In the genomic region with DNA sequence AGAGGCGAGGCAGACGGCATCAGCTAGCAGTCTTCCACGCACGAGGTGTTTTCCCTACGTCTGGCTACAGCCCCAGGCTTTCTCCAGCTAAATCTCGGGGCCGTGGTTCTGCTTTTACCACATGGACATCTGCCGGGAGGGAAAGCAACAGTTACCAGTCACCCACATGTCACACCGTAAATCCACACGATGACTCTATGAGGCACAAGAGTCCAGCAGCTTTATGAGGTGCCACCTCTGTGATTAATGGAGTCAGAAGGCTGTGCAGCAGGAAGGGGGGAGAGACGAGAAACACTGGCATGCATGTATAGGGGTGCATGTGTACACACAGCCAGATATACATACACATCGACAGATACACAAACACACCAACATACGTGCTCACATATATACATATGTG, we compare ENCODE assay signal across 19 mouse cellular contexts.
A peak's percentile ranks its signal among the peaks of the same experiment; 100 is the strongest.
DNase-seq lines count a peak whose midpoint lies in the region; ATAC-seq and TF ChIP-seq lines count a peak whose summit lies in the region.
"Had no signal": no experiment of that assay in that cellular context is flagged by ENCODE, and none has a peak within 500 bp of the region (broad histone marks: within the 10 kb centered on the region; RNA-seq: fewer than 3 reads in every experiment).

No protein-coding gene starts in this region.

- no peak overlapping the region for H3K27ac ChIP-seq in kidney, postnatal 0 days
- no peak overlapping the region for H3K27ac ChIP-seq in limb, embryonic 12.5 days
- H3K27ac ChIP-seq in left cerebral cortex, adult 2 months: no peak overlapping the region
- H3K27ac ChIP-seq in midbrain, embryonic 13.5 days: no peak overlapping the region
- H3K27ac ChIP-seq: embryonic facial prominence, embryonic 15.5 days; heart, embryonic 15.5 days had no signal

- no peaks in the 10 kb centered on the region for H3K36me3 ChIP-seq in kidney, postnatal 0 days (ENCODE audit: insufficient read depth, low read length)
- H3K36me3 ChIP-seq in C2C12 (ENCODE audit: control insufficient read depth, insufficient read depth): no peaks in the 10 kb centered on the region
- no peaks in the 10 kb centered on the region for H3K36me3 ChIP-seq in limb, embryonic 12.5 days
- no peaks in the 10 kb centered on the region for H3K36me3 ChIP-seq in midbrain, embryonic 13.5 days
- H3K36me3 ChIP-seq: embryonic facial prominence, embryonic 15.5 days; heart, embryonic 15.5 days had no signal

- no peak overlapping the region for H3K4me2 ChIP-seq in kidney, postnatal 0 days (ENCODE audit: low read length)
- H3K4me2 ChIP-seq in limb, embryonic 12.5 days: peak overlapping the region; percentile 24; the same call in 1 of the 2 replicates
- no peak overlapping the region for H3K4me2 ChIP-seq in midbrain, embryonic 13.5 days (replicated peaks)
- H3K4me2 ChIP-seq: embryonic facial prominence, embryonic 15.5 days; heart, embryonic 15.5 days; lung, embryonic 14.5 days had no signal

- H3K9ac ChIP-seq in kidney, postnatal 0 days (ENCODE audit: low read depth, low read length): no peak overlapping the region
- no peak overlapping the region for H3K9ac ChIP-seq in limb, embryonic 12.5 days (replicated peaks)
- H3K9ac ChIP-seq in midbrain, embryonic 13.5 days (replicated peaks): no peak overlapping the region
- H3K9ac ChIP-seq: embryonic facial prominence, embryonic 15.5 days; heart, embryonic 15.5 days; lung, embryonic 14.5 days had no signal

- TF ChIP-seq CTCF in kidney, postnatal 0 days (IDR thresholded peaks at IDR 0.05; ENCODE audit: low read depth): no peak
- no peak for TF ChIP-seq CTCF in C2C12 (IDR thresholded peaks at IDR 0.05; ENCODE audit: control insufficient read depth, insufficient read depth, insufficient read length)
- TF ChIP-seq CTCF in left cerebral cortex, adult 2 months (IDR thresholded peaks at IDR 0.05): no peak

- 8% methylated on average over 13 of the region's 13 CpGs for WGBS in kidney, postnatal 0 days
- WGBS in limb, embryonic 12.5 days: 14% methylated on average over 13 of the region's 13 CpGs
- 85% methylated on average over 13 of the region's 13 CpGs for WGBS in midbrain, embryonic 13.5 days

- H3K4me1 ChIP-seq in kidney, postnatal 0 days (replicated peaks; ENCODE audit: insufficient read depth, low read length): no peaks in the 10 kb centered on the region
- H3K4me1 ChIP-seq in limb, embryonic 12.5 days (replicated peaks): peaks cover 39% of the 10 kb centered on the region
- peaks cover 6% of the 10 kb centered on the region; the same call in 1 of the 2 replicates for H3K4me1 ChIP-seq in midbrain, embryonic 13.5 days (replicated peaks)
- H3K4me1 ChIP-seq: heart, embryonic 15.5 days had no signal

- intact Hi-C loops in left cerebral cortex, adult 2 months (cut with DNase I): no loop called here

- H3K79me3 ChIP-seq in C2C12 (ENCODE audit: low read depth): no peaks in the 10 kb centered on the region

- DNase-seq in kidney, postnatal 0 days (ENCODE audit: low spot score): peak; percentile 38
- DNase-seq in kidney, postnatal 4 days: no peak
- DNase-seq in embryo, embryonic 10.5 days (ENCODE audit: low spot score): peak; percentile 45
- DNase-seq in left cerebral cortex, adult 2 months (ENCODE audit: extremely low spot score in 1 of 2, low spot score in 2 of 2): no peak
- DNase-seq: adrenal gland, adult 8-10 months; cerebellum, adult 9-10 months; gastrocnemius, postnatal 10 days; heart, adult 18-20 months; kidney, adult 18-20 months; kidney, postnatal 14 days; layer of hippocampus, adult 9-11 months; lung, embryonic 14.5 days; lung, postnatal 36 days; thymus, adult 18-20 months had no signal

- H3ac ChIP-seq in C2C12 (ENCODE audit: control insufficient read depth, insufficient read length, low read depth): no peak overlapping the region

- H3K79me2 ChIP-seq in C2C12 (ENCODE audit: control insufficient read depth, insufficient read depth): no peaks in the 10 kb centered on the region

- H3K27me3 ChIP-seq in kidney, postnatal 0 days (ENCODE audit: insufficient read depth, low read length): peaks cover 16% of the 10 kb centered on the region
- H3K27me3 ChIP-seq in C2C12 (ENCODE audit: control insufficient read depth, insufficient read depth, insufficient read length): no peaks in the 10 kb centered on the region
- peaks cover 15% of the 10 kb centered on the region for H3K27me3 ChIP-seq in limb, embryonic 12.5 days
- H3K27me3 ChIP-seq in midbrain, embryonic 13.5 days: peaks cover 28% of the 10 kb centered on the region
- H3K27me3 ChIP-seq: embryonic facial prominence, embryonic 15.5 days; heart, embryonic 15.5 days had no signal

- H3K4me3 ChIP-seq in kidney, postnatal 0 days (replicated peaks; ENCODE audit: low read depth, low read length): no peak overlapping the region
- no peak overlapping the region for H3K4me3 ChIP-seq in C2C12 (ENCODE audit: insufficient read depth, poor library complexity, severe bottlenecking)
- no peak overlapping the region for H3K4me3 ChIP-seq in limb, embryonic 12.5 days (replicated peaks)
- no peak overlapping the region for H3K4me3 ChIP-seq in left cerebral cortex, adult 2 months
- H3K4me3 ChIP-seq in midbrain, embryonic 13.5 days (replicated peaks): no peak overlapping the region
- H3K4me3 ChIP-seq: embryonic facial prominence, embryonic 15.5 days; heart, embryonic 15.5 days had no signal

- ATAC-seq in kidney, postnatal 0 days (replicated peaks; ENCODE audit: low FRiP score, low read depth): no peak
- peak; percentile 31; the same call in 1 of the 2 replicates for ATAC-seq in limb, embryonic 12.5 days (ENCODE audit: insufficient number of reproducible peaks, insufficient read depth, low FRiP score, low TSS enrichment, low read depth)
- no peak for ATAC-seq in midbrain, embryonic 13.5 days

- no peaks in the 10 kb centered on the region for H3K9me3 ChIP-seq in kidney, postnatal 0 days (replicated peaks; ENCODE audit: low read length)
- H3K9me3 ChIP-seq in limb, embryonic 12.5 days: no peaks in the 10 kb centered on the region
- no peaks in the 10 kb centered on the region for H3K9me3 ChIP-seq in midbrain, embryonic 13.5 days
- H3K9me3 ChIP-seq: embryonic facial prominence, embryonic 15.5 days; heart, embryonic 15.5 days had no signal

TF ChIP-seq in C2C12, 6 proteins besides CTCF, POLR2A, EP300 and RAD21:
- no peak for TF ChIP-seq CEBPB (IDR thresholded peaks at IDR 0.05; ENCODE audit: low read depth)
- TF ChIP-seq MAX (IDR thresholded peaks at IDR 0.05): peak; percentile 18
TF ChIP-seq in C2C12: peak in this region for 1.

Comparison
In these comparisons a context has a peak if more than half of its experiments do, and no peak if none do; other contexts are left out.
1. DNase-seq: peak in kidney, postnatal 0 days (single experiment) and embryo, embryonic 10.5 days (single experiment); none in kidney, postnatal 4 days (0 of 2) and left cerebral cortex, adult 2 months (0 of 2).